Mouse (Mus musculus) hindbrain, embryonic 11.5 days (tissue): ENCODE data around the gene 2410002F23Rik. TPM values are rescaled to one million over a fixed set of nuclear protein-coding genes. Genes with fewer than 3 reads are reported as not detected.
A peak's percentile ranks its signal among the peaks of the same experiment; 100 is the strongest.
"Not testable (repeated sequence)": the region's sequence is repeated elsewhere in the genome, so short reads cannot be mapped to it uniquely, and the experiment has no call there.

ENCODE experiments used
- ATAC-seq: fragments of 200-750 bp; cut with Nextera tagmentation; 2 replicates; pipeline ENCODE4 v1.8.0; 2017; ENCODE audit warnings: mild to moderate bottlenecking, moderate TSS enrichment, moderate library complexity; ENCODE audit not compliant: low FRiP score
- DNase-seq: peaks from one replicate; pipeline ENCODE4 v3.0.0-alpha.2; 2015; ENCODE audit warnings: low spot score
- H3K27ac ChIP-seq: fragments of 300-500 bp; sonication (generic); 2 replicates; pipeline ENCODE4 v1.5.1; 2014; ENCODE audit warnings: mild to moderate bottlenecking, low read depth, low read length
- H3K27me3 ChIP-seq: fragments of 300-500 bp; sonication (generic); 2 replicates; pipeline ENCODE4 v1.6.1; 2014; ENCODE audit warnings: mild to moderate bottlenecking, low read length, moderate library complexity, mixed read lengths; ENCODE audit not compliant: control insufficient read depth, insufficient read depth
- H3K36me3 ChIP-seq: fragments of 300-500 bp; sonication (generic); 2 replicates; pipeline ENCODE4 v1.6.1; 2014; ENCODE audit warnings: mild to moderate bottlenecking, low read length, moderate library complexity, mixed read lengths; ENCODE audit not compliant: control insufficient read depth, insufficient read depth
- H3K4me1 ChIP-seq: fragments of 300-500 bp; sonication (generic); replicated peaks from 2 replicates; pipeline ENCODE4 v1.6.1; 2014; ENCODE audit warnings: low read length, mixed read lengths; ENCODE audit not compliant: control insufficient read depth, insufficient read depth
- H3K4me2 ChIP-seq: fragments of 300-500 bp; sonication (generic); replicated peaks from 2 replicates; pipeline ENCODE4 v1.6.1; 2014; ENCODE audit warnings: mild to moderate bottlenecking, low read depth, low read length
- H3K4me3 ChIP-seq: fragments of 300-500 bp; sonication (generic); 2 replicates; pipeline ENCODE4 v1.5.1; 2014; ENCODE audit warnings: low read depth, low read length
- H3K9ac ChIP-seq: fragments of 300-500 bp; sonication (generic); 2 replicates; pipeline ENCODE4 v1.6.1; 2014; ENCODE audit warnings: low read depth, low read length
- H3K9me3 ChIP-seq: fragments of 300-500 bp; sonication (generic); 2 replicates; pipeline ENCODE4 v1.6.1; 2016; ENCODE audit warnings: low read length; ENCODE audit not compliant: control insufficient read depth
- WGBS: fragments of 180-500 bp; shearing (Covaris S2); extraction: QIAGEN DNeasy Blood & Tissue Kit; methylation state at CpG from one replicate; pipeline ENCODE4 v1.1.7; 2014; 5-methylcytosine and 5-hydroxymethylcytosine counted together
- polyA plus RNA-seq: library from polyadenylated mRNA; unstranded; fragments of >200 nt; fragmentation: Nextera tagmentation; extraction: Ambion mirVana; gene quantifications from 2 replicates; pipeline ENCODE4 v1.2.1, GENCODE M21; 2014

2410002F23Rik gene
- polyA plus RNA-seq, 1 experiment from 2014 or later = 97.1 TPM

GRCm38 (mm10) chr7:44235909-44236308 lies 10.6 kb upstream of the 2410002F23Rik start, which contains the start of gene Gm36864:
Gm36864 (plus strand) TSS chr7:44236177.
- Histone ChIP-seq H3K4me1 (no peaks in the 10 kb centered on the region), H3K36me3 (no peaks in the 10 kb centered on the region), H3K4me2 (no peak within 1 kb of the TSS), H3K9me3 (no peaks in the 10 kb centered on the region), H3K4me3 (no peak within 1 kb of the TSS), H3K27ac (no peak within 1 kb of the TSS), H3K9ac (no peak within 1 kb of the TSS), H3K27me3 (no peaks in the 10 kb centered on the region)
- no peak for ATAC-seq
- WGBS = 75% methylated on average over 3 of the region's 3 CpGs
- DNase-seq = no peak

DNA sequence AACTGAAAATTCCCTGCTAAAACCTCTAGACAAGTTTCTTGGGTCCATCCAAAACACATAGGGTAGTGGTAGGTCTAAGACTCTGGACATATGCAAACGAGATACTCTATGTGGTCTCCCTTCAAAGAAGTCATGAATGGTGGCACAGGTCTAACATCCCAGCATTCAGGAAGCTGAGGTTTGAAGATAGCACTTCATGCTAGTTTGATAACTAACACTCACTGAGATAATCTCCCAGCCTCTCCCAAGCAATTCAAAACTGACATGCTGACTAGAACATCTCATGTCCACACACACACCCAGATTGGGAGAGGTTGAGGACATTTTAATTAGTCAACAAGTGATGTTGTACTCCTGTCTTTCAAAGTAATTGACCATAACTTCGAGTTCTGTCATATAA lies 6.6 kb upstream of the 2410002F23Rik start:
- no peak overlapping the region for H3K4me3 ChIP-seq
- H3K36me3 ChIP-seq = no peaks in the 10 kb centered on the region
- H3K27ac ChIP-seq = no peak overlapping the region
- no peak overlapping the region for H3K4me2 ChIP-seq
- H3K4me1 ChIP-seq = no peaks in the 10 kb centered on the region
- DNase-seq (no peak), ATAC-seq (no peak)
- 67% methylated on average over 2 of the region's 2 CpGs for WGBS
- H3K9me3 ChIP-seq = no peaks in the 10 kb centered on the region
- H3K27me3 ChIP-seq = no peaks in the 10 kb centered on the region
- H3K9ac ChIP-seq = no peak overlapping the region

DNA sequence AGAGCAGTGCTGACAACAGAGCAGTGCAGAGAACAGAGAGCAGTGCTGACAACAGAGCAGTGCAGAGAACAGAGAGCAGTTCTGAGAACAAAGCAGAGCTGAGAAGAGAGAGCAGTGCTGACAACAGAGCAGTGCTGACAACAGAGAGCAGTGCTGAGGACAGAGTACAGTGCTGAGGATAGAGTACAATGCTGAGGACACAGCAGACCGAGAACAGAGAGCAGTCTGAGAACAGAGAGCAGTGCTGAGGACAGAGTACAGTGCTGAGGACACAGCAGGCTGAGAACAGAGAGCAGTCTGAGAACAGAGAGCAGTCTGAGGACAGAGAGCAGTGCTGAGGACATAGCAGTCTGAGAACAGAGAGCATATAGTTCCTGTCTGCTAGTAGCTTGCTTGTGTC lies 5.8 kb upstream of the 2410002F23Rik start:
- no peak overlapping the region for H3K4me3 ChIP-seq
- no peak overlapping the region for H3K27ac ChIP-seq
- no peaks in the 10 kb centered on the region for H3K9me3 ChIP-seq
- no peak overlapping the region for H3K9ac ChIP-seq
- WGBS = 57% methylated on average over 1 of the region's 1 CpGs
- H3K36me3 ChIP-seq = no peaks in the 10 kb centered on the region
- no peak for DNase-seq
- ATAC-seq = no peak
- no peaks in the 10 kb centered on the region; the same call in 1 of the 2 replicates for H3K4me1 ChIP-seq
- no peaks in the 10 kb centered on the region for H3K27me3 ChIP-seq
- H3K4me2 ChIP-seq = no peak overlapping the region

- H3K4me2 ChIP-seq = no peak overlapping the region
- H3K9me3 ChIP-seq = no peaks in the 10 kb centered on the region
- no peaks in the 10 kb centered on the region for H3K36me3 ChIP-seq
- H3K27ac ChIP-seq = no peak overlapping the region
- 79% methylated on average over 2 of the region's 2 CpGs for WGBS
- no peak for ATAC-seq
- no peak overlapping the region for H3K9ac ChIP-seq
- no peaks in the 10 kb centered on the region for H3K27me3 ChIP-seq
- H3K4me1 ChIP-seq = no peaks in the 10 kb centered on the region; the same call in 1 of the 2 replicates
- H3K4me3 ChIP-seq = no peak overlapping the region
- no peak for DNase-seq
Observed at GRCm38 (mm10) chr7:44241163-44241562, 5.4 kb upstream of the 2410002F23Rik start.

DNA sequence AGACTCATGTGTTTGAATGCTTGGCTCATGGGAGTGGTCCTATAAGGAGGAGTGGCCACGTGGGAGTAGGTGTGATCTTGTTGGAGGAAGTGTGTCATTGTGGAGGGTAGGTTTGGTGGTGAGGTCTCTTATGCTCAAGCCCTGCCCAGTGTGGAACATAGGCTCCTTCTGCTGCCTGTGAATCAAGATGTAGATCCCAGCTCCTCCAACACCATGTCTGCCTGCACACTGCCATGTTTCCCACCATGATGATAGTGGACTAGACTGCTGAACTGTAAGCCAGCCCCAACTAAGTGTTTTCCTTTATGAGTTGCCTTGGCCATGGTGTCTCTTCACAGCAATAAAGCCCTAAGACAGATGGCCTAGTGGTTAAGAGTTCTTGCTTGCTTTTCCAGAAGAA lies 2.4 kb upstream of the 2410002F23Rik start:
- no peak overlapping the region for H3K9ac ChIP-seq
- no peak overlapping the region for H3K27ac ChIP-seq
- DNase-seq (no peak), ATAC-seq (no peak)
- H3K4me1 ChIP-seq = peaks cover 2% of the 10 kb centered on the region; the same call in 1 of the 2 replicates
- H3K36me3 ChIP-seq = 0 out of 2 replicates have a peak, but pooled peaks cover 1% of the 10 kb centered on the region
- no peak overlapping the region for H3K4me3 ChIP-seq
- WGBS = 70% methylated on average over 1 of the region's 1 CpGs
- H3K9me3 ChIP-seq = no peaks in the 10 kb centered on the region
- no peak overlapping the region for H3K4me2 ChIP-seq
- no peaks in the 10 kb centered on the region for H3K27me3 ChIP-seq

DNA sequence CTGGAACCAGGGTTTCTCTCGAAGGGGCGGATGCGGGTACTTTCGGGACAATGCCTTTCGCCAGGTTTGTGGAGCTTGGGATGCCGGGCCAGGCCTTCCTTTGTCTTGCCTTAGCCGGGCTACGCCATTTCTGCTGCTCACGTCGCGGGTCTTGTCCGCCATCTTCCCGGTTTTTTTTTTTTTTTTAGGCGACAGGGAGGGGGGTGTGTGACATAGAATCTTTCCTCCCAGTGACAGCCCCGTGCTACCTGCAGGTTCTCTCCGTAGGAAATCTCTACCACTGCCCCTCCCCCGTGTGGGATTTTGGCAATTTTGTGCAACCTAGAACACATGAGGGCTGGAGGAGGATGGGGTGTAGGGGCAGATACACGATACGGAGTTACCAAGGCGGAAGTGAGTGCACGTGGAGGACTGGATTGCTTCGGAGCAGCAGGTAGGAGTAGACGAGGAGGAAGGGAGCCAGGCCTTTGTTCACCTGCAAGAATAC lies 505 bp downstream of the 2410002F23Rik start:
- peak; percentile 73 for DNase-seq
- Histone ChIP-seq H3K36me3 (peaks cover 17% of the 10 kb centered on the region), H3K27ac (peak overlapping the region; percentile 71), H3K4me1 (peaks cover 4% of the 10 kb centered on the region; the same call in 1 of the 2 replicates), H3K4me3 (peak overlapping the region; percentile 82), H3K27me3 (no peaks in the 10 kb centered on the region), H3K4me2 (peak overlapping the region; percentile 67), H3K9ac (peak overlapping the region; percentile 86), H3K9me3 (no peaks in the 10 kb centered on the region)
- under 1% methylated on average over 22 of the region's 23 CpGs for WGBS
- ATAC-seq = peak; percentile 19

- peaks cover 4% of the 10 kb centered on the region; the same call in 1 of the 2 replicates for H3K4me1 ChIP-seq
- H3K27me3 ChIP-seq = no peaks in the 10 kb centered on the region
- peak overlapping the region; percentile 67 for H3K4me2 ChIP-seq
- H3K9ac ChIP-seq = peak overlapping the region; percentile 86
- no peak overlapping the region for H3K27ac ChIP-seq
- H3K36me3 ChIP-seq = peaks cover 17% of the 10 kb centered on the region
- peak overlapping the region; percentile 82 for H3K4me3 ChIP-seq
- no peak for DNase-seq
- WGBS = 96% methylated on average over 2 of the region's 2 CpGs
- ATAC-seq = no peak
- H3K9me3 ChIP-seq = no peaks in the 10 kb centered on the region
Observed at GRCm38 (mm10) chr7:44247971-44248370, 1.4 kb downstream of the 2410002F23Rik start.

DNA sequence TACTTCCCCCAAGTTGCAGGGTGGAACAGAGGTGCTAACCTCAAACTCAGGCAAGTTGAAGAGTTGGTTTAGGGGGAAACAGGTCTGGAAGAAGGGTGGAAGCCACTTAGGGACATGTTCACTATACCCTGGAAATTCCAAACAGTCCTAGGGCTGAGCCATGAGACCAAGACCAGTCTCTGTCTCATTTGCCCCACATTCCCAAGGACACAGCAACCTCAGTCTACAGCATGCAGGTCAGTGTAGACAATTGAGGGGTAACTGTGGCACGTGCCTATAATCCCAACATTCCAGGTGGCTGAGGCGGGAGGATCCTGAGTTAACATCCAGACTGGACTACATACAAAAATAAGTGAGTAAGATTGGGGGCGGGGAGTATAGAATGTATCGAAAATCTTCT lies 2.7 kb downstream of the 2410002F23Rik start:
- 99% methylated on average over 4 of the region's 4 CpGs for WGBS
- Histone ChIP-seq H3K27me3 (no peaks in the 10 kb centered on the region), H3K4me3 (no peak overlapping the region; the same call in 1 of the 2 replicates), H3K27ac (no peak overlapping the region), H3K9ac (no peak overlapping the region), H3K9me3 (no peaks in the 10 kb centered on the region), H3K36me3 (peaks cover 17% of the 10 kb centered on the region), H3K4me2 (no peak overlapping the region), H3K4me1 (peaks cover 4% of the 10 kb centered on the region; the same call in 1 of the 2 replicates)
- no peak for ATAC-seq
- no peak for DNase-seq

GRCm38 (mm10) chr7:44250732-44251275 lies 4.3 kb downstream of the 2410002F23Rik start:
- H3K36me3 ChIP-seq = peaks cover 17% of the 10 kb centered on the region
- not testable (repeated sequence) for H3K9me3 ChIP-seq, ATAC-seq, H3K4me3 ChIP-seq, H3K27ac ChIP-seq, H3K4me1 ChIP-seq, H3K4me2 ChIP-seq, DNase-seq, H3K27me3 ChIP-seq, H3K9ac ChIP-seq
- WGBS = 96% methylated on average over 17 of the region's 17 CpGs
